Mouse (Mus musculus) kidney, adult 2 months (tissue): ENCODE data around the gene Foxo6.

Experiments
- CTCF ChIP-seq: fragments of 200-500 bp; conservative IDR thresholded peaks from 2 replicates; pipeline ENCODE4 v1.5.1; 2011; ENCODE audit warnings: low read depth, mild to moderate bottlenecking, control low read depth, low read length, moderate library complexity, mixed read lengths; ENCODE audit not compliant: insufficient read depth, insufficient read length
- POLR2A ChIP-seq: fragments of 200-500 bp; IDR thresholded peaks from one replicate; pipeline ENCODE4 v1.6.1; 2011; ENCODE audit warnings: low read depth, low read length, control low read depth

DNA sequence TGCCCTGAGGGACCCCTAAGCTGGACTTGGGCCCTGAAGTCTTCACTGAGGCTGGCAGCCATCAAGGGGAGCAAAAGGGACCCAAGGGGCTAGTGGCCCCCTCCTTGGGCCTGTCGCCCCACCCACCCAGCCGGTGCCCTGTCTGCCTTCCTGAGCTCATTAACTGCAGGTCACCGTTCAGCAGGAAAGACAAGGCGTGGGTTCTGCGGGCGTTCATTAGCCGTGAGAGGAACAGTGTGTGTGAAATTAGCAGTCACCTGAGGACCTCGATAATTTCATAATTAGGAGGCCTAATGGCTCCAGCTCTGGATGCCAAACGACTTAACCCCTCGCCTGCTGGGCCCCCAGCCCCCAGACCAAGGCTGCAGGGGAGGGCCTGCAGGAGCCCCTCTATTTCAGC lies 24.9 kb downstream of the Foxo6 start:
- TF ChIP-seq POLR2A (no peak), CTCF (no peak)
